Mouse (Mus musculus): ENCODE measurements at regions not wholly inside any gene's neighbourhood (a gene's known extent, or its start where the extent isn't known, plus 50 kb on each side); places are given as distances from the start of the nearest gene placed in this dataset.
A peak's percentile ranks its signal among the peaks of the same experiment; 100 is the strongest.

DNA sequence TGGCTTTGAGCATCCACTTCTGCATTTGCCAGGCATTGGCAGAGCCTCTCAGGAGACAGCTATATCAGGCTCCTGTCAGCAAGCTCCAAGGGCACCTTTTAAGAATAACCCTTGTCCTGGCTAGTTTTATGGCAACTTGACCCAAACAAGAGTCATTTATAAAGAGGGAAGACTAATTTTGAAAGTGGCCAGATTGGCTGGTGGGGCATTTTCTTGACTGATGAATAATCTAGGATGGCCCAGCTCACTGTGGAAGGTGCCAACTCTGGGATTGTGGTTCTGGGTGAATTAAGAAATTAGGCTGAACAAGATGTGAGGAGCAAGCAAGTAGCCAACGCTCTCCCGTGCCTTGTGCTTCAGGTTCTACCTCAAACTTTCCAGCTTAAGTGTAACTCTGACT, 937.8 kb downstream of the Gsdmc2 start:
- H3K27me3 ChIP-seq (ENCODE audit: control insufficient read depth, insufficient read depth, low read depth, low read length): no peaks in the 10 kb centered on the region
- H3K4me3 ChIP-seq (ENCODE audit: low read length): no peak overlapping the region
- no peak overlapping the region for H3K9ac ChIP-seq (ENCODE audit: low read length)
- H3K9me3 ChIP-seq (ENCODE audit: control insufficient read depth, low read length): no peaks in the 10 kb centered on the region
- H3K4me1 ChIP-seq (replicated peaks; ENCODE audit: control insufficient read depth, insufficient read depth, low read length): peaks cover 15% of the 10 kb centered on the region
- H3K36me3 ChIP-seq (ENCODE audit: control insufficient read depth, insufficient read depth, low read length): no peaks in the 10 kb centered on the region
- no peak overlapping the region for H3K27ac ChIP-seq (ENCODE audit: low read length)
- WGBS: 90% methylated on average over 2 of the region's 2 CpGs
- ATAC-seq (ENCODE audit: low read depth): no peak
- no peak overlapping the region for H3K4me2 ChIP-seq (ENCODE audit: low read depth, low read length)

- Histone ChIP-seq H3K4me3 (ENCODE audit: low read length) (no peak overlapping the region), H3K9ac (ENCODE audit: low read length) (no peak overlapping the region), H3K9me3 (ENCODE audit: control insufficient read depth, low read length) (no peaks in the 10 kb centered on the region), H3K4me2 (ENCODE audit: low read depth, low read length) (peak overlapping the region; percentile 19; the same call in 1 of the 2 replicates), H3K27me3 (ENCODE audit: control insufficient read depth, insufficient read depth, low read depth, low read length) (no peaks in the 10 kb centered on the region), H3K36me3 (ENCODE audit: control insufficient read depth, insufficient read depth, low read length) (no peaks in the 10 kb centered on the region), H3K27ac (ENCODE audit: low read length) (0 out of 2 replicates have a peak overlapping the region, but pooled peaks have one; percentile 1), H3K4me1 (replicated peaks; ENCODE audit: control insufficient read depth, insufficient read depth, low read length) (peaks cover 12% of the 10 kb centered on the region)
- 29% methylated on average over 17 of the region's 17 CpGs for WGBS
- ATAC-seq (ENCODE audit: low read depth): peak; percentile 85
Measured at GRCm38 (mm10) chr15:62903047-62903822, 941.7 kb downstream of the Gsdmc2 start.

GRCm38 (mm10) chr15:62901955-62902354, 943.0 kb downstream of the Gsdmc2 start:
- ATAC-seq (ENCODE audit: low read depth): no peak
- H3K9ac ChIP-seq (ENCODE audit: low read length): no peak overlapping the region
- WGBS: 80% methylated on average over 4 of the region's 4 CpGs
- H3K36me3 ChIP-seq (ENCODE audit: control insufficient read depth, insufficient read depth, low read length): no peaks in the 10 kb centered on the region
- no peak overlapping the region for H3K4me3 ChIP-seq (ENCODE audit: low read length)
- no peaks in the 10 kb centered on the region for H3K9me3 ChIP-seq (ENCODE audit: control insufficient read depth, low read length)
- peaks cover 12% of the 10 kb centered on the region for H3K4me1 ChIP-seq (replicated peaks; ENCODE audit: control insufficient read depth, insufficient read depth, low read length)
- H3K27me3 ChIP-seq (ENCODE audit: control insufficient read depth, insufficient read depth, low read depth, low read length): no peaks in the 10 kb centered on the region
- no peak overlapping the region for H3K4me2 ChIP-seq (ENCODE audit: low read depth, low read length)
- H3K27ac ChIP-seq (ENCODE audit: low read length): no peak overlapping the region

- no peak overlapping the region for H3K4me2 ChIP-seq (ENCODE audit: low read depth, low read length)
- no peak overlapping the region for H3K27ac ChIP-seq (ENCODE audit: low read length)
- no peak for ATAC-seq (ENCODE audit: low read depth)
- H3K4me3 ChIP-seq (ENCODE audit: low read length): no peak overlapping the region
- H3K27me3 ChIP-seq (ENCODE audit: control insufficient read depth, insufficient read depth, low read depth, low read length): no peaks in the 10 kb centered on the region
- no peaks in the 10 kb centered on the region for H3K4me1 ChIP-seq (replicated peaks; ENCODE audit: control insufficient read depth, insufficient read depth, low read length)
- no peak overlapping the region for H3K9ac ChIP-seq (ENCODE audit: low read length)
- no peaks in the 10 kb centered on the region for H3K36me3 ChIP-seq (ENCODE audit: control insufficient read depth, insufficient read depth, low read length)
- WGBS: 70% methylated on average over 4 of the region's 4 CpGs
- no peaks in the 10 kb centered on the region for H3K9me3 ChIP-seq (ENCODE audit: control insufficient read depth, low read length)
Measured at GRCm38 (mm10) chr15:62889798-62890197, 955.2 kb downstream of the Gsdmc2 start.

DNA sequence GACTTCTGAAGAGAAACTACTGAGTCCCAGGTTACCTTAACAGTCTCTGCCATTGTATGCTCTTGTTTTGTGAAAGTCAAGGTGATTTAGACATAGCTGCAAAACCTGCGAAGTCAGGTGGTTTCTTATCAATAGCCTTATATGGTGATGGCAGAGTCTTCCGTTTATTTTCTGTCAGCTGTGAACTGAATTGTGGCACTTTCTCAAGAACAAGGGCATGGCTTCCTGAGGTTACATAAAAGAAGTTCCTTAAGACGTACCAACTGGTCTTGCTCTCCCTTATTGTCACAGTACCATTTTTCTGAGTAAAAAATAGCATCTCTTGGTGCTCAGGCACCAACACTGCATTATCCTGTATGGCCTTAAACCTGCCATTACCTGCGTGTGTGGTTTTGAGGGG, 959.6 kb downstream of the Gsdmc2 start:
- Histone ChIP-seq H3K27me3 (ENCODE audit: control insufficient read depth, insufficient read depth, low read depth, low read length) (no peaks in the 10 kb centered on the region), H3K4me1 (replicated peaks; ENCODE audit: control insufficient read depth, insufficient read depth, low read length) (no peaks in the 10 kb centered on the region), H3K27ac (ENCODE audit: low read length) (no peak overlapping the region), H3K9me3 (ENCODE audit: control insufficient read depth, low read length) (no peaks in the 10 kb centered on the region), H3K36me3 (ENCODE audit: control insufficient read depth, insufficient read depth, low read length) (no peaks in the 10 kb centered on the region), H3K4me2 (ENCODE audit: low read depth, low read length) (no peak overlapping the region), H3K9ac (ENCODE audit: low read length) (no peak overlapping the region), H3K4me3 (ENCODE audit: low read length) (no peak overlapping the region)
- ATAC-seq (ENCODE audit: low read depth): no peak
- 66% methylated on average over 4 of the region's 4 CpGs for WGBS

DNA sequence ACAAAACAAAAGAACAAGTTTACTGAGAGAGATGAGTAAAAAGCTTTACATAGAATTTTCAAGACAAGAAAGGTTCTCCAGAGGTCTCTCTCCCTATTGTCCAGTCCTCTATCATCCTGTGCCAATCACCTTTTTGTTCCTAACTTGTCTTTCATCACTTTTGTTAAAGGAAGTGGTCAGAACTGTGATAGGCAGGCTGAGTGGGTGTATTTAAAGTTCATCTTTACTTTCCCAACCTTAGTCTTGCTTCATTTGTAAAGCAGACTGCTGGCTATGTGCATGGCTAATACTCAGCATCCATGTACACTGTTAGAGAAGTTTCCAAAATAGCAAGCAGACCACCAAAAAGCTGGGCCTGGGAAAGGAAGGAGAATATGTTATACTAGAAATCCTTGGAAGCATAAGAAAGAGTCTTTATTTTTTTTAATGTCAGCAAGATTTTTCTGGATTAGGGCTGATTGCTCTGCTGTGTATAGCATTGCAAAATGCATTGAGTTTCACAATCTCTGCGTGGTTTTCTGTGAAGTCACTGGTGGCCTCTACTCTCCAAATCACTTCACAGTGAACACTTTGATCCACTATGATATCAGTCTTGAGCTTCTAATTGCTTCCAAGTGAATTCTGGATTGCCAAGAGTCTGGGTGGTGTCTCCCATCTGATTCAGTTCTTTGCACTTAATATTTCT, 973.8 kb downstream of the Gsdmc2 start:
- Histone ChIP-seq H3K27me3 (ENCODE audit: control insufficient read depth, insufficient read depth, low read depth, low read length) (no peaks in the 10 kb centered on the region), H3K9me3 (ENCODE audit: control insufficient read depth, low read length) (no peaks in the 10 kb centered on the region), H3K36me3 (ENCODE audit: control insufficient read depth, insufficient read depth, low read length) (no peaks in the 10 kb centered on the region), H3K4me3 (ENCODE audit: low read length) (no peak overlapping the region), H3K4me1 (replicated peaks; ENCODE audit: control insufficient read depth, insufficient read depth, low read length) (no peaks in the 10 kb centered on the region), H3K4me2 (ENCODE audit: low read depth, low read length) (no peak overlapping the region), H3K27ac (ENCODE audit: low read length) (no peak overlapping the region), H3K9ac (ENCODE audit: low read length) (no peak overlapping the region)
- 62% methylated on average over 1 of the region's 1 CpGs for WGBS
- peak; percentile 76 for ATAC-seq (ENCODE audit: low read depth)

DNA sequence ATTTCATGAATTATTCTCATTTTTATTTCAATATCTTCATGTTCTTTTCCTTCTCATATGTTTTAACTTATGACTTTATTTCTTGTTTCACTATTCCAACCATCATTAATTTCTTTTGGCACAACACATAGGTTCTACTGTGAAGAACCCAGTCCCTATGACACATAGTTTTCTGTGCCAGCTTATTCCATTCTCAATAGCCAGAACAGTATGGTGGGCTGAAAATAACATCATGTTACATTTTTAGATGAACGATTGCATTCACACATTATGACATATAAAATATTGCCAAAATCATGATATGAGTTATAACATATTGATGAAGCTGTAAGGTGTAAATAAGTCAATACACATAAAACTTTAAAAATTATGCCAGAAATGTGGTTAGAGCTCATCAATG, 982.4 kb downstream of the Gsdmc2 start:
- 0 out of 2 replicates have a peak, but pooled peaks cover 2% of the 10 kb centered on the region for H3K4me1 ChIP-seq (replicated peaks; ENCODE audit: control insufficient read depth, insufficient read depth, low read length)
- H3K36me3 ChIP-seq (ENCODE audit: control insufficient read depth, insufficient read depth, low read length): no peaks in the 10 kb centered on the region
- WGBS: 89% methylated on average over 1 of the region's 1 CpGs
- H3K4me3 ChIP-seq (ENCODE audit: low read length): no peak overlapping the region
- no peak overlapping the region for H3K27ac ChIP-seq (ENCODE audit: low read length)
- no peak overlapping the region for H3K9ac ChIP-seq (ENCODE audit: low read length)
- H3K4me2 ChIP-seq (ENCODE audit: low read depth, low read length): no peak overlapping the region
- H3K9me3 ChIP-seq (ENCODE audit: control insufficient read depth, low read length): no peaks in the 10 kb centered on the region
- ATAC-seq (ENCODE audit: low read depth): no peak
- no peaks in the 10 kb centered on the region for H3K27me3 ChIP-seq (ENCODE audit: control insufficient read depth, insufficient read depth, low read depth, low read length)

DNA sequence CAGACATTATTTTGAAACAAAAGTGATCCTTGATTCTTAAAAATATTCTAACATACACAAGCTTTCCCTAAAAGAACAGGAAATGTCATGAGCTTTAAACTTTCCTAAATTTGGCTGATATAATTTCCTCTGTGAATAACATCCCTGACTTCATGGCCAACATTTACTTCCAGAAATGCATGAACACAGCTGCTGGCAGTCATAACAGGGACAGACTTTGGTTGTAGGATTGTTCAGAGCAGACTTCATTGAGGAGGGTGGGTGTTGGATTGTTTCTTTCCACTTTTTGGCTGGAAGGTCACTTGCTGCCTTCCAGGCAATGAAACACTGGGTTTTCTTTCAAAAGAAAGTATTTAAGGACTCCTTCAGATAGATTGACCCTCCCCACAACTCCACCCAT, 983.6 kb downstream of the Gsdmc2 start:
- H3K4me1 ChIP-seq (replicated peaks; ENCODE audit: control insufficient read depth, insufficient read depth, low read length): 0 out of 2 replicates have a peak, but pooled peaks cover 2% of the 10 kb centered on the region
- 0 out of 2 replicates have a peak overlapping the region, but pooled peaks have one; percentile 46 for H3K27ac ChIP-seq (ENCODE audit: low read length)
- no peaks in the 10 kb centered on the region for H3K36me3 ChIP-seq (ENCODE audit: control insufficient read depth, insufficient read depth, low read length)
- no peaks in the 10 kb centered on the region for H3K27me3 ChIP-seq (ENCODE audit: control insufficient read depth, insufficient read depth, low read depth, low read length)
- H3K9me3 ChIP-seq (ENCODE audit: control insufficient read depth, low read length): no peaks in the 10 kb centered on the region
- ATAC-seq (ENCODE audit: low read depth): no peak
- H3K4me2 ChIP-seq (ENCODE audit: low read depth, low read length): no peak overlapping the region
- H3K9ac ChIP-seq (ENCODE audit: low read length): no peak overlapping the region
- H3K4me3 ChIP-seq (ENCODE audit: low read length): no peak overlapping the region

- no peak overlapping the region for H3K9ac ChIP-seq (ENCODE audit: low read length)
- H3K4me2 ChIP-seq (ENCODE audit: low read depth, low read length): no peak overlapping the region
- H3K9me3 ChIP-seq (ENCODE audit: control insufficient read depth, low read length): no peaks in the 10 kb centered on the region
- peak; percentile 47; the same call in 1 of the 2 replicates for ATAC-seq (ENCODE audit: low read depth)
- H3K27me3 ChIP-seq (ENCODE audit: control insufficient read depth, insufficient read depth, low read depth, low read length): no peaks in the 10 kb centered on the region
- no peak overlapping the region for H3K27ac ChIP-seq (ENCODE audit: low read length)
- peaks cover 5% of the 10 kb centered on the region; the same call in 1 of the 2 replicates for H3K4me1 ChIP-seq (replicated peaks; ENCODE audit: control insufficient read depth, insufficient read depth, low read length)
- H3K4me3 ChIP-seq (ENCODE audit: low read length): no peak overlapping the region
- no peaks in the 10 kb centered on the region for H3K36me3 ChIP-seq (ENCODE audit: control insufficient read depth, insufficient read depth, low read length)
Measured at GRCm38 (mm10) chr15:62849326-62849725, 995.7 kb downstream of the Gsdmc2 start.

Data from lung, embryonic 16.5 days (tissue).